Mouse (Mus musculus) G1E-ER4 (cell line): ENCODE measurements at regions not wholly inside any gene's neighbourhood (a gene's known extent, or its start where the extent isn't known, plus 50 kb on each side); places are given as distances from the start of the nearest gene placed in this dataset.

Experiments
- GATA1 ChIP-seq: IDR thresholded peaks from one replicate; pipeline ENCODE4 v1.8.0; 2012; ENCODE audit warnings: low read length, inconsistent platforms

- no peak for TF ChIP-seq GATA1
Measured at GRCm38 (mm10) chr2:133497071-133497470, 54.9 kb upstream of the Bmp2 start.

- no peak for TF ChIP-seq GATA1
Measured at GRCm38 (mm10) chr2:133497541-133498185, 54.3 kb upstream of the Bmp2 start.

GRCm38 (mm10) chr2:133498186-133498571 lies 53.8 kb upstream of the Bmp2 start:
- no peak for TF ChIP-seq GATA1

- no peak for TF ChIP-seq GATA1
Measured at GRCm38 (mm10) chr2:133498717-133499143, 53.2 kb upstream of the Bmp2 start.

GRCm38 (mm10) chr2:133499904-133500303 lies 52.1 kb upstream of the Bmp2 start:
- no peak for TF ChIP-seq GATA1
